Mouse (Mus musculus) megakaryocyte-erythroid progenitor cell, adult 5-6 weeks (primary cell): ENCODE measurements around the gene Endov. TPM values are rescaled to one million over a fixed set of nuclear protein-coding genes. Genes with fewer than 3 reads are reported as not detected.

Experiments
- ATAC-seq: replicated peaks from 2 replicates; pipeline ENCODE4 v1.8.0; 2016; ENCODE audit warnings: mild to moderate bottlenecking, inconsistent platforms; ENCODE audit not compliant: severe bottlenecking, poor library complexity, low FRiP score, low TSS enrichment
- total RNA-seq, 2 experiments: library from RNA; stranded (forward) in 1 of 2; stranded (reverse) in 1 of 2; fragments of 200-1000, 215-1000 nt in 1 of 2; fragments of >200 nt in 1 of 2; fragmentation: Nextera tagmentation in 1 of 2; gene quantifications; 2 replicates each; pipeline ENCODE4 v1.2.3; 2014 to 2017

Endov gene
- total RNA-seq (2014; fragmentation: Nextera tagmentation) (10.5 and 14.2 TPM in 2 replicates), total RNA-seq (2017) (19.8 and 20.0 TPM in 2 replicates)

DNA sequence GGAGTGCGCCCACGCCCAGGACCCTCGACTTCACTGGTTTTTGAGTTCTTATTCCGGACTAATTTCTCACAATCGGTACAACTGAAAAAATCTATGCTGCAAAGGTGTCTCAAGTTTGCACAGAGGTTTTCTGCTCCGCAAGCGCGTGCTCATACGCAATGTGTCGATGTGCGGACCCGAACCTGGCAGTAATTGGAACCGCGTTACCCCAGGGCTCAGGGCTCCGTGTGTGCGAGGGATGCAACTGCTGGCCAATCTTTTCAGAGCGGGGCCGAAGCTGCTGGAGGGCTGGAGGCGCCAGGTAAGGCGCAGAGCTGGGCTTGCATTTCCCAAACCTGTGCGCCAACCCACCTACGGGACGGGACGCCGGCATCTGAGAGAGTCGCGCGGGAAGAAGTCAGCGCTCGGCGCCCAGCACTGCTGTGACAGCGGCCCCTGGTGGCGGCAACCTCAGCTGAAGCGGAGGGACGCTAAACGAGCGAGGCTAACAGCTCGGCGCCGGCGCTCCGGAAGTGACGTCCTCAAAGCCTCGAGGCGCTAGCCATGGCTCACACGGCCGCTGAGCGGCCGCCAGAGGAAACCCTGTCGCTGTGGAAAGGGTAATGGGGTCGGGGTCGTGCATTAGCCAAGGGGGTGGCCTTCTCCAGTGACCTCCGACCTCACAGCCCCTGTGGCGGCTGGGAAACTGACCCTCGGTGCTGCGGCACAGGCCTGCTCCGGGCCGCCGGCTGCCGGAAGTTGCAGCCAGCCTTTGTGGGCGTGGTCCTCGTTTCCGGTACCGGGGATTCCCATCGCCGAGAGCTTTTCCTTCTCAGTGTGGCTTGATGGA lies at the start of gene Endov:
Endov (plus strand) TSS at position 487 of the 829 bp plus-strand sequence.
- ATAC-seq: peak; percentile 93

DNA sequence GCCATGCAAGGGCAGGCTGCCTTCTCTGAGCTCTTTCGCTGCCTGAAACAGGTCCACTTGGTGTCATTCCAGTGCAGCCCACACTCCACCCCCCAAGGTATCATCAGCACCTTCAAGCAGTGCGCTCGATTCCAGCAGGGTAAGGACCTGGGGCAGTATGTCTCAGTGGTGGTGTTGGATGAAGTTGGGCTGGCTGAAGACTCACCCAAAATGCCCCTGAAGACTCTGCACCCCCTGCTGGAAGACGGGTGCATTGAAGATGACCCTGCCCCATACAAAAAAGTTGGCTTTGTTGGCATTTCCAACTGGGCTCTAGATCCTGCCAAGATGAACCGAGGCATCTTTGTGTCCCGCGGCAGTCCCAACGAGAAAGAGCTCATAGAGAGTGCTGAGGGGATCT lies 48.9 kb upstream of the Endov start:
- peak; percentile 55 for ATAC-seq

DNA sequence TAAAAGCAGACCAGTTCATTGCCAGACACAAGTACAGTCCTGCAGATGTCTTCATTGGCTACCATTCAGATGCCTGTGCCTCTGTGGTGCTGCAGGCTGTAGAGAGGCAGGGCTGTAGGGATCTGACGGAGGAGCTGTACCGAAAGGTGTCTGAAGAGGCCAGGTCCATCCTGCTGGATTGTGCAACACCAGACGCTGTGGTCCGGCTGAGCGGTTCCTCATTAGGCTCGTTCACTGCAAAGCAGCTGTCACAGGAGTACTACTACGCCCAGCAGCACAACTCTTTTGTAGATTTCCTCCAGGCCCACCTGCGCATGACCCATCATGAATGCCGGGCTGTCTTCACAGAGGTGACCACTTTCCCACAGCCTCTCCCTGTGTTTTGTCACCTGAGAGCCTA lies 47.7 kb upstream of the Endov start:
- no peak for ATAC-seq

DNA sequence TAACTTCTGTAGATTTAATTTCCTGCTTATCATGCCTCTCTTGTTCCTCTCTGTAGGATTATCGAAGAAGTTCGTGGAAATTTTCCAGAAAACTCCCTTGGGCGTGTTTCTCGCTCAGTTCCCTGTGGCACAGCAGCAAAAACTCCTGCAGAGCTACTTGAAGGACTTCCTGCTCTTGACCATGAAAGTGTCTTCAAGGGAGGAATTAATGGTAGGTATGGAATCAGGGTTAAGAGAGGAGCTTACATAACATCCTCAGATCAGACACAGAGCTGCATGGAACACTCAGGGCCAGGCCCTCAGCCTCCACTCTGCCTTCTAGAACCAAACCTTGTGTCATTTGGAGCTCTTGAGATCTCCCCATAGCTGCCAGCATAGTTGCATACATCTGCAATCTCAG lies 35.0 kb upstream of the Endov start:
- ATAC-seq: no peak

GRCm38 (mm10) chr11:119477876-119478275 lies 13.3 kb upstream of the Endov start:
- ATAC-seq: no peak

DNA sequence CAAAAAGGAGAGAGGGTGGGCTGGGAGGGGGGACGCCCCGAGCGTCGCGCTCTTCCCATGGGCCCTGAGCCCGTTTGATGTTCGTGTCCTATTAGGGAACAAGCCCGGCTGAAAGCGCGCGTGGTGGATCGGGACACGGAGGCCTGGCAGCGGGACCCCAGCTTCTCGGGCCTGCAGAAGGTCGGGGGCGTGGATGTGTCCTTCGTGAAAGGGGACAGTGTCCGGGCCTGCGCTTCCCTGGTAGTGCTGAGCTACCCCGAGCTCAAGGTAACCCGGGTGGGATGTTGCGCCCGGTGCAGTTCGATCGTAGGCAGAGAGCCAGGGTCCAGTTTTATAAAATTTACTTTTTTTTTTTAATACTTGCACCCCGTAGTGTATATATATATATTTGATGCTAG lies 542 bp downstream of the Endov start:
- no peak for ATAC-seq

DNA sequence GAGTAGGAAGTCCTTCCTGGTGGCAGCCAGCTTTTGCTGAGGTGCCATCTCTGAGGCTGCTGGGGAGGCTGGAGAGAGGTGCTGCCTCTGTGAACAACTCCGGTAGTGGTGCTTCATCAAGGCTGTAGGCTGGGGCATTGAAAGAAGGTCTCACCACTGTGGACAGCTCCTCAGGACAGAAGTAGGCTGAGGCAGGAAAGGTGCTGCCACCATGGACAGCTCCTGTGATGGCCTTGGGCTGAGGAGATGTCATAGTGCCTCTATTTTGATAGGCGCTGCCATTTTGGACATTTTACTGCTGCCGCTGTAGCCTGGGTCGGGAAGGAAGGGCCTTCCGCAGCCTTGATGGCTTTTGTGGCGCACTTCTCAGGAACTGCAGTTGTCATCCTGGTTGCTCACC lies 1.7 kb downstream of the Endov start:
- no peak; the same call in 1 of the 2 replicates for ATAC-seq

DNA sequence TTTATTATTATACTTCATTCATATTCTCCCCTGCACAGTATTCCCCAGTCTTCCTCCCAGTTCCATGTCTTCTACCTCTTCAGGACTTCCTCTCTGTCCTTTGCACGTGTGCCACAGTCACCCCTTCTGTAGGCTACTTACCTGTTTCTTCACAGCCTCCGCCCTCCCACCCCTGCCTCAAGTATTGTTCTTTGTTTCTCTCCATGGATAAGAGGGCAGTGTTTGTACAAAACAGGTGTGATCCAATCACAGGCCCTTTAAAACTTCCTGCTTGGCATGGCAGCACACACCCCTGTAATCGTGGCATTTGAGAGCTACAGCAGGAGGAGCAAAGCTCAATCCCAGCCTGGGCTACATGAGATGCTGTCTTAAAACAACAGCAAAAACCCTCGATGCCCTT lies 2.4 kb downstream of the Endov start:
- ATAC-seq: no peak

DNA sequence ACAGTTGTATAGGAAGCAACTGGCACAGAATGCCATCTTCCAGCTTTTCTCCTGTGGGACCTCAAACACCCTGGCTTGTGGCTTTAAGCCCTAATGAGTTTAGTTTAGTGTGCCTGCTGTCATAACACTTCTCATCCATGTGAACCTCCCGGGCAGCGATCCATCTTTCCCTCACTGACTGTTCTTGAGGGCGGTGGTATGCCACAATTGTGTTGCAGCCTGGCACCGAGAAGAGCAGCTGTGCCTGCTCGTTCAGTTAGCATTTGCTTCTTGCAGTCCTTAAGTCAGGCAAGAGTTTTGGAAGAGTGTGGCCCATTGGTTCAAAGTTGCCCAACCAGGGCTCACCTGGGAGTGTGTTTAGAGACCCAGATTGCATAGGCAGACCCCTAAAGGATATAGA lies 5.0 kb downstream of the Endov start:
- ATAC-seq: no peak

GRCm38 (mm10) chr11:119497451-119497850 lies 6.3 kb downstream of the Endov start:
- no peak for ATAC-seq

- no peak for ATAC-seq
Observed at GRCm38 (mm10) chr11:119499297-119499696, 8.2 kb downstream of the Endov start.

DNA sequence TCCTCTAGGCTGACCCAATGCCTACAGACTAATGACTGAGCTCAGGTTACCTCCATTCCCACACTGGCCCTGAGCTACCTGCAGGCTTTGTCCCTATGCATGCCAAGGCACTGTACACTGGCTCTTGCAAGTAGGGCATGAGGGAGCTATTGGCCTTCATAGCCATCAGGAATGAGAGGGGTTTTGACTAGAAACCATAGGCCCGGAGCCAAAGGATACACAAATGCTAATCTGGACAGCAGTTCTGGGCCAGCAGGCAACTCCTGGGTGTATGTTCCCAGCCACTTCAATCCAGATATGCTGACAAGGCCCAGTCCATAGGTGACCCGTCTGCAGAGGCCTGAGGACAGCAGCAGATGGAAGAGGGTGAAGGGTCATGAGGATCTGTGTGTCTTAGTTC lies 8.9 kb downstream of the Endov start:
- no peak for ATAC-seq

DNA sequence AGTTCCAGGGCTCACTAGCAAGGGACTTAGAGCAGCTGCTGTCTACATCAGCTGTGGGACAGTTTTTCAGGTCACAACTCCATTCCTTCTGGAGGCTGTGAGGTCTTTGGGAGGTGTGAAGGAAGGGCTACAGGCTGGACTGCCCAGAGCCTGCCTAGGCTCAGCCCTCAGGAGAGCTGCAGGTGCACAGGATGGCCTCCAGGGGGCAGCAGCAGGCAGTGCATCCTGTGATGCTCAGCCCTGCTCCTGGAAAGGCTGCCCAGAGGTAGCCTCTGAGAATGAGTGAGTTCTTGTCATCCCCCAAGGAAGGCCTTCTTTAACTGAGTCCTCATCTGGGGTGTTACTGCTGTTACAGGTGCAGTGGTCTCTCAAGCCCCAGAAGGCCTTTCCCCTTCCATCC lies 12.5 kb downstream of the Endov start:
- peak; percentile 85 for ATAC-seq

- ATAC-seq: no peak
Observed at GRCm38 (mm10) chr11:119506386-119506785, 15.2 kb downstream of the Endov start.

DNA sequence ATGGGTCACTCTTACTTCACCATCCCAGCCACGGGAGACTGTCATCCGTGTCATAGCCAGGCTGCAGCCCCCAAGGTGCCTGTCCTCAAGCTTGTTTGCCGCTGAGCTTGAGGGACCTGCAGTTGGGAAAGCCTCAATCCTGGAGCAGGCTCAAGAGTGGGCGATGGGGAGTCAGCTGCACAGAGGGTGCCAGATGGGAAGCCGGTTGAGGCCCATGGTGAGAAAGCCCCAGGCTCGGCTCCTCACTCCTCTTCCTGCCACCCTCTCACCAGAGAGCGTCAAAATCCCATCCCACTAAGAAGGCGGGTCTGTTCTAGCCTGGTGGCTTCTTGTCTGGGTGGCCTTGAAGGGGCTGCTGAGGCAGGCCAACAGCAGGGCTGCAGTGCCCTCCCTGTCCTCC lies 16.6 kb downstream of the Endov start:
- no peak for ATAC-seq

DNA sequence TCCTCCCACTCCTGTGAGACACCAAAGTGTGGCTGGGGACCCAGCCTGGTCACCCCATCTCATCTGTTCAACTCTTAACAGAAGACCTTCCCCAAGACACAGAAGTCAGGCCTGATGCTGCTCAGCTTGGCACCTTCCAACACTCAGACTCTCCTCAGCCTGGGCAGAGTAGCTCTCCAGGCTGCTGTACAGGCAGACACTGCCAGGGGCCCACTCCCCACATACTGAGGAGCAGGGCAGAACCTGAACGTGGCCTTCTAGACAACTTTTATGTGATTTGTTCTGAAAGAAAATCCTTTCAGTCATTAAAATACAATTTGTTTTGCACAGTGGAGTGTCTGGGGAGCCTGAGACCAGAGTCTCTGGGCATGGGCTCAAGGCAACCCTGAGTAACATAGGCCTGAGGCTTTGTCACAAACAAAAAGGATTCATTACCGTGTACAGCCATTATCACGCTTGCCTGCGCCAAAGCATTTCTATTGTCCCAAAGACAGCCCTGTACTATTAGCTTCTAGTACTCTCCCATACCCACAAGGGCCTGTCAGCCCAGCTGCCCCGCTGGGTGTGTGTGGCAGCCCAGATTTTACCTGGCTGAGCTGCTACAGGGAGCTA lies 18.1 kb downstream of the Endov start:
- ATAC-seq: no peak

DNA sequence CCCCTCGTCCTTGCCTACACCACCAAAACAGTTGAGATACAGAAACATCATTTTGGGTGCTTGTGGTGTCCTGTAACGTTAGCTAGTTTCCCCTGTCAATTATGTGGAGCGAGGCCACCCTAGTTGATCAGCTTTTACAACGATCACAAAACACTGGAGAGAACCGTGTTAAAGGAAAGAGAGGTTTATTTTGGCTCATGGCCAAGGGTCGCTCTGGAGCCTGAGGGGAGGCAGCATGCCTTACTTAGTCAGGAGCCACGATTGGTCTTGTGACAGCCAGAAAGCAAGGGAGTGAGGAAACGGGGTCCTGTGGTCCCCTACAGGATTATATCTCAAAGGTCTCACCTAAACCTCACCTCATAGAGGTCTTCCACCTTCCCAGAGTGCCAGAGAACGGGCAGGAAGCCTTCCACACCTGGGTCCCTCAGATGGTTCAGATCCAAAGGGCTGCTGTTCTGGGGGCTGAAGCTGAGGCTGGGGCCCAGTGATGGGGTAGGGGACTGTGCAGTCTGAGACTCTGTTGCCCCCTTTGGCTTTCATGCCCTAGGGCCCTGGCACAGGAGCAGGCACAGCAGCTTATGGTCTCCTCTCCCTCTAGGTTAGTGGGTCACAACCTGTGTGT lies 22.0 kb downstream of the Endov start:
- ATAC-seq: no peak

GRCm38 (mm10) chr11:119514108-119514860 lies 23.1 kb downstream of the Endov start:
- ATAC-seq: no peak

GRCm38 (mm10) chr11:119514967-119515636 lies 24.0 kb downstream of the Endov start:
- ATAC-seq: no peak
